In the genomic region with DNA sequence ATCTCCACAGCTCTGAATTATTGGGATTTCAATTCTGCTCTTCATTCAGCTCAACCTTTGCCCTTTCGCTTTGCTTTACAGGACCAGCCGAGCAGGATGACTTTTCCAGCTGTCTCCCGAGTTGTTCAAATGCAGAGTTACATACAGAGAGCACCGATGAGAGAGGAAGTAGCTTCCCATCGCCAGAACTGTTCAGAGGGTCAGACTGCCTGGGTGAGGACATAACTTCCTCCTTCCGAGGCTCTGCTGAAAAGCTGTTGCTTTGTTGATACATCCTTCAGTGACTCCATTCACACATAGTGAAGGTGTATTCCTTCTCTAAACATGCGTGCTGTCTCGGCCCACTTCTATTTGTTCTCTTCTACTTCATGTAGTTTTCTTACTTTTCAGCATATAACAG, we compare ENCODE assay signal across 1 mouse cellular context.
TF ChIP-seq lines count a peak whose summit lies in the region.

No protein-coding gene starts in this region.

TF ChIP-seq in MEL, 35 proteins besides CTCF, POLR2A, EP300 and RAD21 (continued from another document):
- TF ChIP-seq MAZ (IDR thresholded peaks at IDR 0.05; ENCODE audit: low read depth, low read length) (no peak), NRF1 (IDR thresholded peaks at IDR 0.05; ENCODE audit: insufficient read depth, low read depth, low read length, poor library complexity, severe bottlenecking) (no peak)
